Mouse (Mus musculus) erythroblast, adult 5-6 weeks (primary cell): ENCODE results near the gene Dgkg. TPM values are rescaled to one million over a fixed set of nuclear protein-coding genes. Genes with fewer than 3 reads are reported as not detected.

Source experiments
- ATAC-seq: replicated peaks from 2 replicates; pipeline ENCODE4 v1.8.0; 2016; ENCODE audit warnings: moderate number of reproducible peaks, mild to moderate bottlenecking, moderate TSS enrichment, inconsistent platforms; ENCODE audit not compliant: poor library complexity, low FRiP score, severe bottlenecking
- total RNA-seq, 2 experiments: library from RNA; stranded (forward) in 1 of 2; stranded (reverse) in 1 of 2; fragments of 150-400 nt in 1 of 2; fragments of 200-764, 138-1000 nt in 1 of 2; gene quantifications; 2 replicates each; pipeline versions ENCODE4 v1.2.3 to v1.2.4; 2015 to 2017; ENCODE audit warnings: low replicate concordance in 2 of 2

The Dgkg gene
- total RNA-seq (2015; ENCODE audit: low replicate concordance) (10.0 and 10.2 TPM in 2 replicates), total RNA-seq (2017; ENCODE audit: low replicate concordance) (3.1 and 7.7 TPM in 2 replicates)

GRCm38 (mm10) chr16:22656533-22657444 lies at the start of gene Dgkg:
Gene Dgkg, minus strand, starts transcription at chr16:22657221.
- no peak for ATAC-seq

GRCm38 (mm10) chr16:22704946-22705345 lies 47.9 kb upstream of the Dgkg start:
- no peak for ATAC-seq

GRCm38 (mm10) chr16:22704136-22704535 lies 47.1 kb upstream of the Dgkg start:
- ATAC-seq: no peak

- no peak for ATAC-seq
These were observed 42.1 kb upstream of the Dgkg start for GRCm38 (mm10) chr16:22698846-22699760.

- ATAC-seq: no peak
These were observed 41.1 kb upstream of the Dgkg start for GRCm38 (mm10) chr16:22698101-22698500.

- ATAC-seq: no peak
These were observed 32.6 kb upstream of the Dgkg start for GRCm38 (mm10) chr16:22689622-22690021.

GRCm38 (mm10) chr16:22687711-22688230 lies 30.8 kb upstream of the Dgkg start:
- ATAC-seq: no peak

- ATAC-seq: no peak
These were observed 26.6 kb upstream of the Dgkg start for GRCm38 (mm10) chr16:22683605-22684004.

GRCm38 (mm10) chr16:22682727-22683126 lies 25.7 kb upstream of the Dgkg start:
- no peak for ATAC-seq

- ATAC-seq: no peak
These were observed 22.6 kb upstream of the Dgkg start for GRCm38 (mm10) chr16:22679641-22680040.

GRCm38 (mm10) chr16:22674636-22675035 lies 17.6 kb upstream of the Dgkg start:
- ATAC-seq: no peak

GRCm38 (mm10) chr16:22674164-22674563 lies 17.1 kb upstream of the Dgkg start:
- no peak for ATAC-seq

GRCm38 (mm10) chr16:22664033-22664432 lies 7.0 kb upstream of the Dgkg start:
- no peak for ATAC-seq

GRCm38 (mm10) chr16:22663136-22663535 lies 6.1 kb upstream of the Dgkg start:
- ATAC-seq: no peak

GRCm38 (mm10) chr16:22661076-22661475 lies 4.1 kb upstream of the Dgkg start:
- ATAC-seq: no peak

- no peak for ATAC-seq
These were observed 1.1 kb upstream of the Dgkg start for GRCm38 (mm10) chr16:22657874-22658789.

- ATAC-seq: no peak
These were observed 1.2 kb downstream of the Dgkg start for GRCm38 (mm10) chr16:22655812-22656211.

GRCm38 (mm10) chr16:22655223-22655622 lies 1.8 kb downstream of the Dgkg start:
- ATAC-seq: no peak

GRCm38 (mm10) chr16:22654477-22654835 lies 2.6 kb downstream of the Dgkg start:
- ATAC-seq: no peak
